Mouse (Mus musculus): Measurements from ENCODE around the gene Kif16b. TPM values are rescaled to one million over a fixed set of nuclear protein-coding genes. Genes with fewer than 3 reads are reported as not detected.

Kif16b gene
- total and polyA plus RNA-seq, 3 experiments = 7.8 to 9.5 (median 8.0) TPM

DNA sequence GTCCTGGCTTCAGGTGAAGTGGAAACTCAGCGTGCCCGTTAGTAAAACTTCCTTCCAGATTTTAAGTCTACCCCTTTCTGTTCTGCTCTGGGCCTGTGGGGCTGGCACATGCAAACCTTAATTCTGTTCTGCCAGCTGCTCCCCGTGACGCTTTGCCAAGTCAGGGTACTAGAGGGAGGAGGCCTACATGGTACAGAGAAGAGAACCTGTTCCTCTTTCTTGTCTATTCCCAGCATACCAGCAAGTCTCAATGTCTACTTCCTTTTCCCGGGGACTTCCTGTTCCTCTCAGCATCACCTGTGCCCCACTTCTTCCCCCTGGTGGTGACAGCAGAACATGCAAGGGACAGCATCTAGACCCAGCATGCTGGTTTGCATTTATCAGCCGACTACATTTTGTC lies 290.2 kb downstream of the Kif16b start:
- Histone ChIP-seq H3K36me3 (replicated peaks in 1 of 2; ENCODE audit: control insufficient read depth in 1 of 2, insufficient read depth in 1 of 2, low read length in 1 of 2) (no peaks in the 10 kb centered on the region), H3K4me3 (replicated peaks in 1 of 3; ENCODE audit: low read depth in 2 of 3, low read length in 2 of 3, poor library complexity in 1 of 3) (peak overlapping the region in 1 of 3 experiments; percentile 26)
- TF ChIP-seq NELFE (IDR thresholded peaks at IDR 0.05; ENCODE audit: low read depth, low read length) (no peak), TBP (conservative IDR thresholded peaks at IDR 0.05; ENCODE audit: low read depth, low read length) (no peak), ELF1 (IDR thresholded peaks at IDR 0.05; ENCODE audit: low read depth, low read length) (peak; percentile 79), BHLHE40 (IDR thresholded peaks at IDR 0.05; ENCODE audit: low read depth, low read length) (no peak), MYC (IDR thresholded peaks at IDR 0.05; ENCODE audit: low read depth, low read length) (peak; percentile 42; the same call in 1 of the 2 replicates), RAD21 (IDR thresholded peaks at IDR 0.05; ENCODE audit: low read depth, low read length) (peak; percentile 48), MAX (IDR thresholded peaks at IDR 0.05; ENCODE audit: low read length) (no peak), SMC3 (IDR thresholded peaks at IDR 0.05; ENCODE audit: low read depth, low read length) (peak; percentile 56), CTCF (conservative IDR thresholded peaks at IDR 0.05 in 1 of 2, IDR thresholded peaks at IDR 0.05 in 1 of 2; ENCODE audit: low read depth in 2 of 2, low read length in 2 of 2) (peak; percentile 24 to 62; a peak in 3 of 4 replicates), HCFC1 (IDR thresholded peaks at IDR 0.05; ENCODE audit: low read depth, low read length) (peak; percentile 49), USF1 (IDR thresholded peaks at IDR 0.05; ENCODE audit: low read depth, low read length) (no peak), JUND (conservative IDR thresholded peaks at IDR 0.05; ENCODE audit: low read depth, low read length) (no peak)

DNA sequence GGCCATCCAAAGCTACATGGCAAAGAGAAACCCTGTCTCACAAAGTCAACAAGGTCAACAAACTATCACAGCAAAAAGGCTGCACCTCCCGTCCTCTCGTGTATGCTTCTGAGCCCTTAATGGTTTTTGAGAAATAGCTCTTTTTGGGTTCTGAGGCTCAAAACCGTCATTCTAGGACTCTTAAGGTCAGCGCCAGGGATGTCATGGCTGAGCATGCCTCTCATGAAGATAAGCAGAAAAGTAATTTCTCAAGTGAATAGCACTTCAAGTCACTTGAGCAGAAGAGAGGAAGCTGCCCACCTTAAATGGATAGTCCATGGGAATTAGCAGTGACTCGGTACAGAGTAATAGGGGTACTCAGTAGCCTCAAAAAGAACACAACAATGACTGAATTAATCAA lies 291.1 kb downstream of the Kif16b start:
- H3K27me3 ChIP-seq (replicated peaks) = no peaks in the 10 kb centered on the region
- no peak overlapping the region for H3K4me3 ChIP-seq (replicated peaks in 1 of 3; ENCODE audit: low read depth in 2 of 3, low read length in 2 of 3, poor library complexity in 1 of 3)
- H3K36me3 ChIP-seq (replicated peaks in 1 of 2; ENCODE audit: control insufficient read depth in 1 of 2, insufficient read depth in 1 of 2, low read length in 1 of 2) = no peaks in the 10 kb centered on the region
- H3K27ac ChIP-seq (ENCODE audit: insufficient read depth, low read depth) = no peak overlapping the region
- in situ Hi-C loops (cut with MboI; ENCODE audit: low pct_ligation_motif_present, low pct_unique_long_range_greater_than_20kb, low sequenced_read_pairs) (no loop called here), dilution Hi-C loops (cut with MboI; ENCODE audit: extremely low pct_ligation_motif_present, extremely low pct_unique_long_range_greater_than_20kb, low sequenced_read_pairs) (no loop called here)
- H3K9me3 ChIP-seq (replicated peaks; ENCODE audit: low read length) = no peaks in the 10 kb centered on the region
- peaks cover 0 to 48% of the 10 kb centered on the region in 2 experiments; a peak in 2 of 4 replicates for H3K4me1 ChIP-seq (ENCODE audit: control insufficient read depth in 1 of 2, insufficient read depth in 2 of 2)
- H3K4me2 ChIP-seq (ENCODE audit: insufficient read depth, low read depth, poor library complexity, severe bottlenecking) = no peak overlapping the region
- H3K79me2 ChIP-seq (replicated peaks; ENCODE audit: control insufficient read depth, extremely low read depth, insufficient read depth, poor library complexity, severe bottlenecking) = no peaks in the 10 kb centered on the region
- no peak overlapping the region for H3K9ac ChIP-seq (ENCODE audit: insufficient read depth, low read depth)
- no peak for TF ChIP-seq HCFC1 (IDR thresholded peaks at IDR 0.05; ENCODE audit: low read depth, low read length)
- TF ChIP-seq SIN3A (IDR thresholded peaks at IDR 0.05; ENCODE audit: low read length) = no peak
- no peak for TF ChIP-seq PAX5 (IDR thresholded peaks at IDR 0.05; ENCODE audit: low read length)
- no peak for DNase-seq (ENCODE audit: extremely low read depth)

More for the DNA sequence above, 290.2 kb downstream of the Kif16b start:
- H3K79me2 ChIP-seq (replicated peaks; ENCODE audit: control insufficient read depth, extremely low read depth, insufficient read depth, poor library complexity, severe bottlenecking) = no peaks in the 10 kb centered on the region
- H3K27ac ChIP-seq (ENCODE audit: insufficient read depth, low read depth) = no peak overlapping the region
- in situ Hi-C loops (cut with MboI; ENCODE audit: low pct_ligation_motif_present, low pct_unique_long_range_greater_than_20kb, low sequenced_read_pairs) (no loop called here), dilution Hi-C loops (cut with MboI; ENCODE audit: extremely low pct_ligation_motif_present, extremely low pct_unique_long_range_greater_than_20kb, low sequenced_read_pairs) (no loop called here)
- no peaks in the 10 kb centered on the region for H3K9me3 ChIP-seq (replicated peaks; ENCODE audit: low read length)
- H3K27me3 ChIP-seq (replicated peaks) = no peaks in the 10 kb centered on the region
- DNase-seq (ENCODE audit: extremely low read depth) = peak; percentile 88
- H3K4me2 ChIP-seq (ENCODE audit: insufficient read depth, low read depth, poor library complexity, severe bottlenecking) = no peak overlapping the region; the same call in 1 of the 2 replicates
- peaks cover 0 to 43% of the 10 kb centered on the region in 2 experiments; a peak in 2 of 4 replicates for H3K4me1 ChIP-seq (ENCODE audit: control insufficient read depth in 1 of 2, insufficient read depth in 2 of 2)
- H3K9ac ChIP-seq (ENCODE audit: insufficient read depth, low read depth) = no peak overlapping the region

DNA sequence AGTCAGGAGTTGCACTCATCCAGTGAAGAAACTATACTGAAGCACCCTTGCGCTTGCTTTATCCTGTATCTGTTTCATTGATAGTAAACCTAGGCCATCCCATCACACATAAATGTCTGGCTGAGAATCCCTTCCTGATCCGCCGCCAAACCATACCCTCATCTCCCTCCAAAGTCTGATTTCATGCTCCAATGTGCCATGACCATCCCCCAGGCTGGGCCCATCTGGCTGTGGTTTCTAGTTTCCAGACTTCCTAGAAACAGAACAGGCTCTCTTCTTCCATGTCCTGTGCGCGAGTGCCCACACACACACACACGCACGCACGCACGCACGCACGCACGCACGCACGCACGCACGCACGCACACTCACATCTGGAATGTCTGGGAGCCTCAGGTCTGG lies 292.6 kb downstream of the Kif16b start:
- H3K79me2 ChIP-seq (replicated peaks; ENCODE audit: control insufficient read depth, extremely low read depth, insufficient read depth, poor library complexity, severe bottlenecking) = no peaks in the 10 kb centered on the region
- TF ChIP-seq KAT2A (IDR thresholded peaks at IDR 0.05; ENCODE audit: insufficient replicate concordance, low read length) = no peak
- TF ChIP-seq ZMIZ1 (IDR thresholded peaks at IDR 0.05; ENCODE audit: low read depth, low read length) = no peak
- no peak for TF ChIP-seq JUN (IDR thresholded peaks at IDR 0.05; ENCODE audit: insufficient read depth, low read depth, low read length)
- TF ChIP-seq CHD1 (IDR thresholded peaks at IDR 0.05; ENCODE audit: low read depth, low read length) = no peak
- no peak for TF ChIP-seq UBTF (IDR thresholded peaks at IDR 0.05; ENCODE audit: low read depth, low read length)
- no peak for TF ChIP-seq MAFK (IDR thresholded peaks at IDR 0.05; ENCODE audit: insufficient replicate concordance, low read length)
- no peak for TF ChIP-seq ETS1 (conservative IDR thresholded peaks at IDR 0.05; ENCODE audit: low read depth, low read length)
- no peak for TF ChIP-seq POLR2A (IDR thresholded peaks at IDR 0.05; ENCODE audit: low read depth, low read length)
- no peak for TF ChIP-seq PAX5 (IDR thresholded peaks at IDR 0.05; ENCODE audit: low read length)
- no peak for TF ChIP-seq MEF2A (IDR thresholded peaks at IDR 0.05; ENCODE audit: borderline replicate concordance, low read depth, low read length)
- TF ChIP-seq TBP (conservative IDR thresholded peaks at IDR 0.05; ENCODE audit: low read depth, low read length) = no peak
- no peak for TF ChIP-seq MAZ (IDR thresholded peaks at IDR 0.05; ENCODE audit: low read depth, low read length)
- TF ChIP-seq IRF4 (IDR thresholded peaks at IDR 0.05; ENCODE audit: low read depth, low read length) = no peak
- TF ChIP-seq MXI1 (IDR thresholded peaks at IDR 0.05; ENCODE audit: low read depth, low read length) = no peak
- no peak for TF ChIP-seq MAX (IDR thresholded peaks at IDR 0.05; ENCODE audit: low read length)
- no peak for TF ChIP-seq BHLHE40 (IDR thresholded peaks at IDR 0.05; ENCODE audit: low read depth, low read length)
- TF ChIP-seq EP300 (IDR thresholded peaks at IDR 0.05; ENCODE audit: low read length) = no peak
- H3K9ac ChIP-seq (ENCODE audit: insufficient read depth, low read depth) = no peak overlapping the region
- no peaks in the 10 kb centered on the region for H3K27me3 ChIP-seq (replicated peaks)
- H3K4me1 ChIP-seq (ENCODE audit: control insufficient read depth in 1 of 2, insufficient read depth in 2 of 2) = peaks cover 0 to 48% of the 10 kb centered on the region in 2 experiments; a peak in 2 of 4 replicates
- dilution Hi-C loops (cut with MboI; ENCODE audit: extremely low pct_ligation_motif_present, extremely low pct_unique_long_range_greater_than_20kb, low sequenced_read_pairs) = no loop called here
- H3K4me3 ChIP-seq (replicated peaks in 1 of 3; ENCODE audit: low read depth in 2 of 3, low read length in 2 of 3, poor library complexity in 1 of 3) = no peak overlapping the region
- no peak overlapping the region for H3K4me2 ChIP-seq (ENCODE audit: insufficient read depth, low read depth, poor library complexity, severe bottlenecking)
- H3K9me3 ChIP-seq (replicated peaks; ENCODE audit: low read length) = no peaks in the 10 kb centered on the region
- no peak overlapping the region for H3K27ac ChIP-seq (ENCODE audit: insufficient read depth, low read depth)
- in situ Hi-C loops (cut with MboI; ENCODE audit: low pct_ligation_motif_present, low pct_unique_long_range_greater_than_20kb, low sequenced_read_pairs) = no loop called here
- no peaks in the 10 kb centered on the region for H3K36me3 ChIP-seq (replicated peaks in 1 of 2; ENCODE audit: control insufficient read depth in 1 of 2, insufficient read depth in 1 of 2, low read length in 1 of 2)
- DNase-seq (ENCODE audit: extremely low read depth) = no peak

Measured in CH12.LX (cell line).